Comparison of ENCODE assay signal across 9 mouse cellular contexts in the genomic region with DNA sequence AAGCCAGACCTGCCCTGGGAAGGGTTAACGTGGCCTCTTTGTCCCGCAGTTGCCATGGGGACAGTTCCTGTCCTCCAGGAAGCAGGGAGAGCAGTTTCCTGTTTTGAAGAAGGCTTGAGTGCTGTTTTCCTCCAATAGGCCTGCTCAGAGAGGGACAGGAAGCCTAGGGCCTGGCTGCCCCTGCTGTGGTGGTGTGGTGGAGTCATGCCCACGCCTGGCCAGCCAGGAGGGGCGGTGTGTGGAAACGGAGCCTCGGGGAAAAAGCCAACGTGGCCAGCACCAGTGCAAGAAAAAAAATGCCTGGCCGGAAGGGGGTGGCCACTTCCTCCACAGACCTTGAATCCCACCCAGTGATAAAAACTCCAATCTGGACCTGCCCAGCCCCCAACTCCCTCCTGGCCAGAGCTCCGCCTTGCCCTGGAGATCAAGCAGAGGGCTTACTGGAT. TPM values are rescaled to one million over a fixed set of nuclear protein-coding genes. Genes with fewer than 3 reads are reported as not detected.
A peak's percentile ranks its signal among the peaks of the same experiment; 100 is the strongest.
DNase-seq lines count a peak whose midpoint lies in the region; ATAC-seq and TF ChIP-seq lines count a peak whose summit lies in the region.
"Had no signal": no experiment of that assay in that cellular context is flagged by ENCODE, and none has a peak within 500 bp of the region (broad histone marks: within the 10 kb centered on the region; RNA-seq: fewer than 3 reads in every experiment).

No protein-coding gene starts in this region.

- no peak overlapping the region for H3K9ac ChIP-seq in hindbrain, embryonic 13.5 days
- H3K9ac ChIP-seq in liver, adult 2 months (ENCODE audit: low read depth, low read length) = no peak overlapping the region
- H3K9ac ChIP-seq in midbrain, embryonic 15.5 days = no peak overlapping the region

- 0 out of 2 replicates have a peak, but pooled peaks have one; percentile 56 for ATAC-seq in hindbrain, embryonic 13.5 days (ENCODE audit: low FRiP score)
- 0 out of 2 replicates have a peak, but pooled peaks have one; percentile 30 for ATAC-seq in midbrain, embryonic 15.5 days (replicated peaks)

- H3K27ac ChIP-seq in hindbrain, embryonic 13.5 days = no peak overlapping the region
- peak overlapping the region; percentile 82 for H3K27ac ChIP-seq in liver, adult 2 months (replicated peaks; ENCODE audit: insufficient read depth, low read depth, low read length)
- no peak overlapping the region for H3K27ac ChIP-seq in midbrain, embryonic 15.5 days

- no peak overlapping the region for H3K4me3 ChIP-seq in hindbrain, embryonic 13.5 days
- H3K4me3 ChIP-seq in liver, adult 2 months (ENCODE audit: insufficient read depth, low read depth, low read length) = no peak overlapping the region
- H3K4me3 ChIP-seq in midbrain, embryonic 15.5 days = no peak overlapping the region

- H3K4me1 ChIP-seq in hindbrain, embryonic 13.5 days (replicated peaks) = peaks cover 9% of the 10 kb centered on the region
- peaks cover 7% of the 10 kb centered on the region; the same call in 1 of the 2 replicates for H3K4me1 ChIP-seq in liver, adult 2 months (ENCODE audit: control insufficient read depth, insufficient read depth, low read length)
- peaks cover 8% of the 10 kb centered on the region; the same call in 1 of the 2 replicates for H3K4me1 ChIP-seq in midbrain, embryonic 15.5 days

- H3K9me3 ChIP-seq in hindbrain, embryonic 13.5 days = no peaks in the 10 kb centered on the region
- no peaks in the 10 kb centered on the region for H3K9me3 ChIP-seq in midbrain, embryonic 15.5 days

- peak; percentile 13 to 26 for DNase-seq in spleen, adult 18-20 months
- no peak for DNase-seq in spleen, adult 12 weeks (ENCODE audit: low spot score)
- peak; percentile 46 for DNase-seq in gastrocnemius, adult 18-20 months (ENCODE audit: low spot score)
- peak; percentile 16 for DNase-seq in liver, adult 2 months (ENCODE audit: extremely low read depth, low read depth, low spot score)
- DNase-seq in layer of hippocampus, postnatal 36 days = no peak
- DNase-seq in layer of hippocampus, adult 9-10 months (ENCODE audit: low spot score) = no peak

- no peaks in the 10 kb centered on the region for H3K79me2 ChIP-seq in liver, adult 2 months (ENCODE audit: control insufficient read depth, insufficient read depth, low read length)

- H3K4me2 ChIP-seq in hindbrain, embryonic 13.5 days = no peak overlapping the region
- H3K4me2 ChIP-seq in midbrain, embryonic 15.5 days = no peak overlapping the region

- WGBS in hindbrain, embryonic 13.5 days = 60% methylated on average over 9 of the region's 9 CpGs
- 56% methylated on average over 9 of the region's 9 CpGs for WGBS in liver, adult 2 months
- WGBS in midbrain, embryonic 15.5 days = 61% methylated on average over 9 of the region's 9 CpGs

- no peaks in the 10 kb centered on the region for H3K36me3 ChIP-seq in hindbrain, embryonic 13.5 days
- H3K36me3 ChIP-seq in liver, adult 2 months (ENCODE audit: control insufficient read depth, insufficient read depth, low read length) = no peaks in the 10 kb centered on the region
- H3K36me3 ChIP-seq in midbrain, embryonic 15.5 days (replicated peaks) = no peaks in the 10 kb centered on the region

- no peak for TF ChIP-seq CTCF in liver, adult 2 months (IDR thresholded peaks at IDR 0.05; ENCODE audit: low read depth, low read length)

- peaks cover 16% of the 10 kb centered on the region for H3K27me3 ChIP-seq in hindbrain, embryonic 13.5 days
- H3K27me3 ChIP-seq in liver, adult 2 months (ENCODE audit: control insufficient read depth, insufficient read depth, low read length) = no peaks in the 10 kb centered on the region
- H3K27me3 ChIP-seq in midbrain, embryonic 15.5 days (replicated peaks) = no peaks in the 10 kb centered on the region; the same call in 1 of the 2 replicates

- TF ChIP-seq POLR2A in liver, adult 2 months (IDR thresholded peaks at IDR 0.05; ENCODE audit: extremely low read depth, insufficient read depth, low read length) = no peak

RNA-seq across cellular contexts. Expression of a gene that starts 6.5 kb away (rescaled TPM):
- 10 to 100 TPM in 1 of 2 experiments, 1 to 10 TPM in 1; 7.7 to 10.6 TPM for total RNA-seq in gastrocnemius, adult 18-20 months (2021)
- 18.2 and 18.9 TPM in 2 replicates for polyA plus RNA-seq in hindbrain, embryonic 13.5 days (2015; fragmentation: Nextera tagmentation; extraction: Ambion mirVana)
- 4.7 and 6.4 TPM in 2 replicates for total RNA-seq in liver, adult 2 months (2014; rRNA removed)
- polyA plus RNA-seq in liver, adult 2 months (2012; rRNA removed) = 1.4 and 1.9 TPM in 2 replicates
- polyA plus RNA-seq in midbrain, embryonic 15.5 days (2015; fragmentation: Nextera tagmentation; extraction: Ambion mirVana) = 10.2 and 10.4 TPM in 2 replicates
- total RNA-seq in layer of hippocampus, postnatal 36 days (2021) = 1 to 10 TPM; 4.5 to 5.2 TPM
- total RNA-seq: MEL had no signal

Comparison
In these comparisons a context has a peak if more than half of its experiments do, and no peak if none do; other contexts are left out.
1. DNase-seq: peak in spleen, adult 18-20 months (2 of 2), gastrocnemius, adult 18-20 months (single experiment) and liver, adult 2 months (single experiment); none in spleen, adult 12 weeks (single experiment), layer of hippocampus, postnatal 36 days (0 of 2) and layer of hippocampus, adult 9-10 months (single experiment).